Comparison of ENCODE assay signal across 32 mouse cellular contexts in genomic region chr11:106471629-106472028, GRCm38 (mm10). TPM values are rescaled to one million over a fixed set of nuclear protein-coding genes. Genes with fewer than 3 reads are reported as not detected.
A peak's percentile ranks its signal among the peaks of the same experiment; 100 is the strongest.
DNase-seq lines count a peak whose midpoint lies in the region; ATAC-seq lines count a peak whose summit lies in the region.
"Had no signal": no experiment of that assay in that cellular context is flagged by ENCODE, and none has a peak within 500 bp of the region (broad histone marks: within the 10 kb centered on the region; RNA-seq: fewer than 3 reads in every experiment).

No protein-coding gene starts in this region.

- no peak overlapping the region for H3K4me2 ChIP-seq in liver, embryonic 13.5 days
- H3K4me2 ChIP-seq: embryonic facial prominence, embryonic 12.5 days; heart, embryonic 12.5 days; hindbrain, embryonic 12.5 days; limb, embryonic 13.5 days; liver, embryonic 15.5 days; midbrain, embryonic 11.5 days; neural tube, embryonic 12.5 days had no signal

- H3K27me3 ChIP-seq in liver, embryonic 13.5 days = no peaks in the 10 kb centered on the region
- no peaks in the 10 kb centered on the region for H3K27me3 ChIP-seq in hindbrain, embryonic 10.5 days (ENCODE audit: insufficient read depth, poor library complexity, severe bottlenecking)
- H3K27me3 ChIP-seq: embryonic facial prominence, embryonic 12.5 days; heart, embryonic 12.5 days; hindbrain, embryonic 12.5 days; limb, embryonic 13.5 days; liver, embryonic 15.5 days; neural tube, embryonic 12.5 days had no signal

- peak overlapping the region; percentile 24; the same call in 1 of the 2 replicates for H3K27ac ChIP-seq in liver, embryonic 13.5 days
- no peak overlapping the region for H3K27ac ChIP-seq in hindbrain, embryonic 10.5 days
- H3K27ac ChIP-seq: embryonic facial prominence, embryonic 12.5 days; gastrocnemius, adult 2 months; heart, adult 2 months; hindbrain, embryonic 12.5 days; limb, embryonic 13.5 days; liver, embryonic 15.5 days; neural tube, embryonic 12.5 days; stomach, postnatal 0 days had no signal

- H3K4me1 ChIP-seq in liver, embryonic 13.5 days (replicated peaks) = peaks cover 59% of the 10 kb centered on the region
- no peaks in the 10 kb centered on the region for H3K4me1 ChIP-seq in hindbrain, embryonic 10.5 days (replicated peaks)
- H3K4me1 ChIP-seq: hindbrain, embryonic 12.5 days; neural tube, embryonic 12.5 days had no signal

- no peak overlapping the region for H3K9ac ChIP-seq in liver, embryonic 13.5 days
- H3K9ac ChIP-seq: embryonic facial prominence, embryonic 12.5 days; heart, embryonic 12.5 days; hindbrain, embryonic 12.5 days; limb, embryonic 13.5 days; liver, embryonic 15.5 days; neural tube, embryonic 12.5 days had no signal

- H3K36me3 ChIP-seq in liver, embryonic 13.5 days = no peaks in the 10 kb centered on the region
- H3K36me3 ChIP-seq in hindbrain, embryonic 10.5 days = no peaks in the 10 kb centered on the region
- H3K36me3 ChIP-seq: embryonic facial prominence, embryonic 12.5 days; heart, embryonic 12.5 days; hindbrain, embryonic 12.5 days; limb, embryonic 13.5 days; liver, embryonic 15.5 days; neural tube, embryonic 12.5 days had no signal

- peak; percentile 31; the same call in 1 of the 2 replicates for ATAC-seq in liver, embryonic 13.5 days (ENCODE audit: low read depth)
- peak; percentile 60 for ATAC-seq in megakaryocyte-erythroid progenitor cell, adult 5-6 weeks (replicated peaks; ENCODE audit: low FRiP score, low TSS enrichment, poor library complexity, severe bottlenecking)
- ATAC-seq: forebrain, embryonic 14.5 days; intestine, postnatal 0 days; midbrain, embryonic 16.5 days had no signal

- no peak overlapping the region for H3K4me3 ChIP-seq in liver, embryonic 13.5 days (replicated peaks)
- H3K4me3 ChIP-seq in hindbrain, embryonic 10.5 days = no peak overlapping the region
- H3K4me3 ChIP-seq: embryonic facial prominence, embryonic 12.5 days; gastrocnemius, adult 2 months; heart, adult 2 months; heart, embryonic 12.5 days; hindbrain, embryonic 12.5 days; limb, embryonic 13.5 days; liver, embryonic 15.5 days; neural tube, embryonic 12.5 days had no signal

- DNase-seq in 416B (ENCODE audit: low read depth) (peak; percentile 94), MEL-GATA-1-ER (ENCODE audit: extremely low read depth, low read depth) (peak; percentile 82)
- DNase-seq in liver, embryonic 13.5 days = no peak
- no peak for DNase-seq in right cerebral cortex, postnatal 36 days (ENCODE audit: low spot score in 2 of 2)
- no peak for DNase-seq in kidney, postnatal 36 days
- no peak for DNase-seq in hindbrain, embryonic 10.5 days (ENCODE audit: low spot score)
- DNase-seq: adrenal gland, adult 8-10 months; B cell, adult 2 months; cerebellum, adult 2 months; cerebellum, postnatal 25 days; gastrocnemius, adult 2 months; gastrocnemius, postnatal 36 days; heart, adult 2 months; heart, postnatal 10 days; kidney, postnatal 14 days; lung, postnatal 36 days; right cerebral cortex, adult 18-20 months; right cerebral cortex, postnatal 4 days; thymus, adult 18-20 months; thymus, postnatal 4 days had no signal

- H3K9me3 ChIP-seq in liver, embryonic 13.5 days (replicated peaks) = no peaks in the 10 kb centered on the region
- H3K9me3 ChIP-seq in hindbrain, embryonic 10.5 days = no peaks in the 10 kb centered on the region
- H3K9me3 ChIP-seq: embryonic facial prominence, embryonic 12.5 days; heart, embryonic 12.5 days; hindbrain, embryonic 12.5 days; limb, embryonic 13.5 days; liver, embryonic 15.5 days; neural tube, embryonic 12.5 days had no signal

- WGBS in liver, embryonic 13.5 days (ENCODE audit: insufficient replicate concordance) = 31% methylated on average over 1 of the region's 1 CpGs
- WGBS in hindbrain, embryonic 10.5 days = 90% methylated on average over 1 of the region's 1 CpGs

RNA-seq across cellular contexts. Expression of gene Ern1, which starts 16.0 kb away (rescaled TPM):
- 3.9 and 4.4 TPM in 2 replicates for polyA plus RNA-seq in liver, embryonic 13.5 days (2015; fragmentation: Nextera tagmentation; extraction: Ambion mirVana)
- 13.7 and 14.2 TPM in 2 replicates for total RNA-seq in megakaryocyte-erythroid progenitor cell, adult 5-6 weeks (2014; fragmentation: Nextera tagmentation)
- 7.0 and 9.8 TPM in 2 replicates for total RNA-seq in megakaryocyte-erythroid progenitor cell, adult 5-6 weeks (2017)
- 6.3 and 7.1 TPM in 2 replicates for polyA plus RNA-seq in hindbrain, embryonic 10.5 days (2016; fragmentation: Nextera tagmentation; extraction: Ambion mirVana)

Comparison
In these comparisons a context has a peak if more than half of its experiments do, and no peak if none do; other contexts are left out.
1. DNase-seq: peak in 416B (single experiment) and MEL-GATA-1-ER (single experiment); none in liver, embryonic 13.5 days (single experiment), right cerebral cortex, postnatal 36 days (0 of 2), kidney, postnatal 36 days (0 of 2) and hindbrain, embryonic 10.5 days (single experiment).